Mouse (Mus musculus) heart, adult 18-20 months (tissue): ENCODE measurements around the gene Pde4d. TPM values are rescaled to one million over a fixed set of nuclear protein-coding genes. Genes with fewer than 3 reads are reported as not detected.

Source experiments
- DNase-seq, 2 experiments: peaks; one replicate each; pipeline ENCODE4 v3.0.0; 2021 to 2022; ENCODE audit warnings: mixed read lengths in 1 of 2
- total RNA-seq, 2 experiments: library from RNA; stranded (reverse); gene quantifications; 2 replicates each; pipeline ENCODE4 v1.2.3; 2021

The Pde4d gene
- total RNA-seq, 2 experiments from 2014 or later, result 35.4 to 40.4 TPM

DNA sequence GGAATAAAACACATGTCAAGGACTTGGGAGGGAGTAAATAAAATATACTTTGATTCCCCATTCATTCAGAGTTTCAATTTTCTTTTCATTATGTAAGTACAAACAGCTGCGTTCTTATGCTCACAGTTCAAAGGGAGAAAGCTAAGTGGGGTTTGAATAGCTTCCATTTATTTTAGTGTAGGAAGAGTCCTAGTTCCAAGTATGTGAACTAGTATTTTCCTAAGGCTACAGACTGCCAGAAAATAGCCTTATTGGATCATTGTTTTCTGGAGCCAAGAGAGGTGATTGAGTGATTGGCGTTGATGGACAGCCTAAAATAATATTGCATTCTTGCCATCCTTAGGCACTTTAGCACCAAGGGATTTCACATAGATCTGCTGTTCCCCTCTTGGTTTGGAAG lies 41.1 kb downstream of the Pde4d start:
- DNase-seq, result no peak

DNA sequence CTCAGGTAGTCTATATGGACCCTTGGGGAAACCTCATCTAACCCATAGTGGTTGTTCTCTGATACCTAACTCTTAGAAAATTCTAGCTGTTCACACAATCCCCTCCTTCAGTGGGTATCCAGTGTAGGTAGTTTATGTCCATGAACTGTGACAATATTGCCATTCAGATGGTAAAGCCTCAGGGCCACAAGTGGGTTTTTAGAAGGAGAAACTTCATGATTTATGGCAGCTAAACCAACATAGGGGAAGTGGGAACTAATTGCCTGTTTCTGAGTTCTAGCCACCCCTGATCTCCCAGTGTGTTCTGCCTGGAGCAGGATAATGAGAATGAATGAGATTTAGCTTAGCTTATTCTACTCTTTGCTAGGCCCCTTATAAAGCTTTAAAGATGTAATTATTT lies 43.1 kb downstream of the Pde4d start:
- no peak for DNase-seq

DNA sequence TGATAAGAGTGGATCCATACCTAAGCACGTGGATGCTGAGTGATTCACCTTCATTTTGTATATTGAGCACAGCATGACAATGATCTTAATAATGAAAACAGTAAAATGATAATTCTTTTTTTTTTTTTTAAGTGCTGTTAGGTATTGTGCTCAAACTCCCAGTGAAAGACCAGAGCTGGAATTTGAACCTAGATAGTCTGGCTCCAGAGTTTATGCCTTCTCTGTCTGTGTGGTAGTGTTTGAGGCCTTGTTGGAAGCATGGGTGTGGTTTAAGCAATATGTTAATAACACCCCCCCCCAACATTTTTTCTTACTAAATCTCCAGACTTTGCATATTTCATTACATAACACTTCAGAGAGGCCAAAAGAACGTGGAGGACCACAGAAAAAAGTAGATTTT lies 44.6 kb downstream of the Pde4d start:
- no peak for DNase-seq

DNA sequence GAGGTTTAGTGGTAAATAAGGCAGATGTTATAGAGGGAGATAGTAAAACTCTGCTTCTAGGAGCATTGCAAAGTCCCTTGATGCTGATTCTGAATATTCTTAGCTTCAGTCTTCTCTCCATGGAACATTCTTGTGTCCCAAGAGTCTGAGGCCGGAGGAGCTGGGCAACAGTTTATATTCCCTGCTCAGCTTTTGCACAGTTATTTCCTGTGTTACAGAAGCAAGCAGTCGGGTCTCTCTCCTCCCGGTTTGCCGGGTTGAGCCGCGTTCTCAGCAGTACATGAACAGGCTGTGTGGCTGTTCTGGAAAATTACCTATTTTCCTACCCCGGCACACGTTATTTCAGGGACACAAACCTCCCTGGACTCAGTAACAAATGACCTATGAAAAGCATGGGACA lies 48.0 kb downstream of the Pde4d start:
- no peak for DNase-seq

DNA sequence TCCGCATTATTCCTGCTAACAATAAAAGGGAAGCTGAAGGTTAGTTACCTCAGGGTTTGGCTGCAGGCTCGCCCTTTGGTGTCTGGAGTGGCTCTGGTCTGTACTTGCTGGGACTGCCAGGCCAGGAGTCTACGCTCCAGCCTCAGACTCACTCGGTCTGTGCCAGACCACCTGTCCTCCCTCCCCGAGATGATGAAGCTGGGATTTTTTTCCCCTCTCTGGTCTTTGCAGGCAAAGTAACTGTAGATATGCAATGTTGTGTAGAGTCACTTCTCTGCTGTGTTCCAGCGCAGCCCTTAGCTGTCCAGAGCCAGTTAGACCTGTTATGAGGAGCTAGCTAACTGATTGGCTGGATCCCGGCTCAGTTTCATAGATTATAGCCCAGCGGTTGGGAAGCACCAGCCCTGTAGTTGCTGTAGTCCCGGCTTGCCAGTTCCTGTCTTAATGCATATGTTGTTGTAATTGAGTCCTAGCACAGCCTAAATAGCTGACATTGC lies 48.5 kb downstream of the Pde4d start:
- no peak for DNase-seq

DNA sequence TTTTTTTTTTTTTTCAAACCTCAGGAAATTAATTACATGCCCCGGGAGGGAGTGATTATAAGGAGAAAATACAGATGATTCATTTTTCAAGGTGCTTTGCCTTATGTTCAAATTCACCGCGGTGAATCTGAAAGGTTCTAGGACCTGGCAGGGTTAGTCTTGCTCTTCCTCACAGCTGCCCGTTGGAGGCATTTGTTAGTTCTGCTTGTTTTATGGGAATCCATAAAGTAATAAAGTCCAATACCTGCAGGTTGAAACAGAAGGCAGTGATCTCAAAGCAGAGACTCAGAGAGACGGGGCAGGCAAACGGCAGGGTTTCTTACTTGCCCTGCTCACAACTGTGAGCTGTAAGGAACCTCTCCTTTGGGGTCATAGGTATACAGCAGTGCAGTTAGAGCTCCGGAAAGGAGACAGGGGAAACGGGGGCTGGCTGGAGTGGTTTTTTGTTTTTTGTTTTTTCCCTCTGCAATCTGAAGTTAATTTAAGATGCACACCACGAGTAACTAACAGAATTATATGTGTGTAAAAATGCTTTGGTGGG lies 49.1 kb downstream of the Pde4d start:
- DNase-seq, result peak in 1 of 2 experiments; percentile 12

DNA sequence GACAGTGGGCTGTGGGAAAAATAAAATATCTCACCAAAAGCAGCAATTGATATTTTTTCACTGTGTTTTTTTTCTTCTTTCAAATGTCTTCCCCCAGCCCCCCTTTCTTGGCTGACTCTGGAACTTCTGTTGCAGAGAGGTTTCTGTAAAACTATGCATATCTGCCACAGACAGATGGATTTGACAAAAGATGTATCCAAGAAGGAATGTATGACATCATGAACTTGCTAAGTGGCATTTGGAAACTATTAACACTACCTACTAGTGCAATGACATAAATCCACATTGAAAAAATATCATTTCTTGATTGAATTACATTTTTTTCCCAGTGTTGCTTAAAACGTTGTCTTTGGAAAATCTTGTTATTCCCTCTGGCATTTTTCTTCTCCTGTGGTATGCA lies 51.6 kb downstream of the Pde4d start:
- no peak for DNase-seq

DNA sequence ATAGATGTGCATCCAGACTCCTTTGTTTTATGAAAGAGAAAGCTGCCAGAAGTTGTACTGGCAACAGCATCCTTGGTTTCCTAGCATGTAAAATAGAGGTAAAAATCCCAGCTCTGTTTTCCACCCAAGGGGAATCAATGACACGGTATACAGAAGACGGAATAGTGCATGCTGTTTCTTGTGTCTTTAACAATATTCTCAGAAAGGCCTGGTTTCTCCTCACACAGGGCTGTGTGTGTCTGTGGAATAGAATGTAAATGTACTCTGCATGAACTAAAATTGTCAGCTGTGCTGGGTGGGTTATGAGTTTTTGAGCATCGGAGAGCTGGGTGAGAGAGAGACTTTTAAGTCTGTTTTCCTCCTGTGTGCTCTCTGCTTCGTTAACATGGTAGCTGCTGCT lies 74.8 kb downstream of the Pde4d start:
- no peak for DNase-seq

DNA sequence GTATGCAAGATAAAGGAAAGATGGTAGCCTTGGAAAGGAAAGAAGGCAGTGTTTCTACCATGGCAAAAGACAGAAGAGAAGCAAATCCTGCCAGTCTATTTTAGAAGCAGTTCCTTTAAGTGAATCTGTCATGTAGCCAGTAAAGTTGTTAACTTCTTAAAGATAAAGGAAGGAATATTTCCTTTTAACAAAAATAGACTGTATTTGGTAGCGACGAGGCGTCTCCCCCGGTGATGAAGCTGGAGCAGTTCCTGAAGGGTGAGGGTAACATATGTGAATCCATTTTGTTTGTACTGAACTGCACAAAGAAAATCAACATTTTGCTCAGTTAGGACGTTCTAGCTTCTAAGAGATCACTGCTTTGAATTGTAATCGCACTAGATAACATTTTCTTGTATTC lies 75.2 kb downstream of the Pde4d start:
- DNase-seq, result no peak

DNA sequence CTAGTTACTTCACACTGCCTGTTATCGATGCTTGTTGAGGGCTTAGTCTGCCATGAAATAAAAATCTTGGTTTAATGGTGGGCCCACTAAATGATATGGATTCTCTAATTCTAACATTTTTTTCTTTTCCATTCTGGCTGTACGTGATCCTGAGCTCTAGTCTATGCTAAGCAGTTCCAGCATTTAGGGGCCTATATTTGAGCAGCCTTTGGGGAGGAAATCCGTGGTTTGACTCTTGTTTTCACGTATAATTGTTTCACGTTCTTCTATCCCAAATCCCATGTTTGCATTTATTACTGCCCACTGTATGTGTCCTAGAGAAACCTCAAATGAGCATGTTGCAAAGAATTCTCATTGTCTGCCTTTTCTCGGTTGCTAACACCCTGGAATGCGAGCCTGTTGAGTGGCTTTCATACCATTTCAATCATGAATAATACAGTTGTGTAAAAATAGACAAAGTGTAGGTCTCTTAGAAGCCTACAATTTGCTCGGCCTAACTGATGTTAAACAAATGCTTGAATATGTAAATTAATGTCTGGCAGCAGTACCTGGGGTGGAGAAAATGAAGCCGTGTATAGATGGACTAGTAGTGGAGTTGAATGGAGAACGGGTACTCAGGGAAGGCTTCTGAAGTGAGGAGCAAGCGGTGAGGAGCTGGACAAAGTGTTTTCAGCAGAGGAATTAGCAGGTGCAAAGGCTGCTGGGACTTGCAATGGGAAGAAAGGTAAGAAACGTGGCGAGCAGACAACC lies 76.7 kb downstream of the Pde4d start:
- no peak for DNase-seq

DNA sequence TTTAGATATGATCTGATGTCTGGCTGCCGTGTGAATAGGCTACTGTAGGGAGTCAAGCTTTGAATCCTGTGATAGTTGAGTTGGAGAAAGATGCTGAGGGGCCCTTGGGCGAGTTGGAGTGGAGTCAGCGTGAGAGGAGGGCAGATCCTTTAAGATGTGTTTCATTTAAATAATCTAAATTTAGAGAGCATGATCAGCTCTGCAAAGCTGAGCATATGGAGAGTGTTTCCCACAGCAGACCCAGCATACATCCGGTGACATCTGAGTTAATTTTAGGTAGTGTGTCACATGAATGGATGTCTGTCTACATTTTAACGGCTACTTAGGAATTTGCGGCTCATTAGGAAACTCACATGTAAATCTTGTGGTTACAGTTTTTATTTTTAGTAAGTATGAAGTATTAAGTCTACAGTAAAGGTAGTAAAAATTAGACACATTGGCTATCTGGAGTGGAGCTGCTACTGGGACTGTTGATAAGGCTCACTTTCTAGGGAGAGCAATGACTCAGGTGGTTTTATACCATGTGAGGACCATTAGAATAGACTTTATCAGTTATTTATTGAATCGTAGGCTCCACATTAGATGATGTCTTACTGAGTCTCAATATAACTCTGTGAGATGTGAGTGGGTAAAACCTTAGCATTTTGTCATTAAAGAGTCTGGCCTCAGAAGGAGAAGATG lies 77.5 kb downstream of the Pde4d start:
- DNase-seq, result no peak

DNA sequence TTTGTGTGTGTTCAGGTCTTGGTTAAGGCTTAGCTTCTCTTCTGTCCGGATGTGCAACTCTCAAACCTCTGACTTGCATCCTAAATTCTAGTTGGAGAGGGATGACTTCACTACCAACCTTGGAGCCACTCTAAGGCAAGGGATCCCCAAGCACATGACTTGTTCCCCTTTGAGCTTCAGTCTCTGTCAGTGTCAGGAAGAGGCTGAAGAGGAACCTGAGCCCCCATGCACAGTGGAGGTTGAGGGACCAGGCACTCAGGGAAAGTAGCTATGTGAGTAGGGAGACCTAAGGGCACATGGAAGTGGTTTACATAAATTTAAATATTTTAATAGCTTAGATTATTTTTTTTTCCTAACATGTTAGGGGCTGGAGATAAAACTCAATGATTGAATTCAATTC lies 78.6 kb downstream of the Pde4d start:
- no peak for DNase-seq

DNA sequence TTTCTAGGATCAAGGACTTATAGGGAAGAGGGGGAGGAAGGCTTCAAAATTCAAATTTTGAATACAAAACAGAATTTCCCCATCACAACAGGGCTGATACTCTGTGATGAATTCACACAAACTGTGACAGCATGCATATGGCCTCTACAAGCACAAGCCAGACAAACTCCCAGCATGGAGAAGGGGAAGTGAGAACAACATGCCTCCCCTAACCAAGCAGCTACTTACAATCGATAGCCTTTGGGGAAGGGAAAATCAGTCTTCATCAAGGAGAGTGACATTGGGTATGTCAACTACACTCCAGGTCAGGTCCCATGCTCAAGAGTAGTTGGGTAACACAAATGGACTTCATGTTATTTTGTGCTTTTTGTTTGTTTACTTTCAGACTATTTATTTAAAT lies 83.1 kb downstream of the Pde4d start:
- no peak for DNase-seq

DNA sequence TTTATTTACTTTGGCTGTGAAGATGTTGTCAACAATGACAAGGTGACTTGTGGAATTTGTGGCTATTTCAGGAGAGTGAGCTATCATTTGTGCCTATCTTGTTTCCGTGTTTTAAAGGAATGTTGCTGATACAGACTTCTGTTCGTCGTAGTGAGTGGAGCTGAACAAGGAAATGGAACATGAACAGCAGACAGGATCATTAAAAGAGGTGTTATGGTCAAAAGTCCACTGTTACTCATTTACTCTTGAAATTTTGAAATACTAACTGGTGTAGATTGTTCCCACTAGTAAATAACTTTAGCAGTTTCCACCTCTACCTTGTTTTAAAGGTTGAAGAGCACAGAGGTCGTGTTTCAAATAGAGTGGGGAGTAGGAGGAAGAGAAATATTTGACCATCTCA lies 86.7 kb downstream of the Pde4d start:
- DNase-seq, result no peak

DNA sequence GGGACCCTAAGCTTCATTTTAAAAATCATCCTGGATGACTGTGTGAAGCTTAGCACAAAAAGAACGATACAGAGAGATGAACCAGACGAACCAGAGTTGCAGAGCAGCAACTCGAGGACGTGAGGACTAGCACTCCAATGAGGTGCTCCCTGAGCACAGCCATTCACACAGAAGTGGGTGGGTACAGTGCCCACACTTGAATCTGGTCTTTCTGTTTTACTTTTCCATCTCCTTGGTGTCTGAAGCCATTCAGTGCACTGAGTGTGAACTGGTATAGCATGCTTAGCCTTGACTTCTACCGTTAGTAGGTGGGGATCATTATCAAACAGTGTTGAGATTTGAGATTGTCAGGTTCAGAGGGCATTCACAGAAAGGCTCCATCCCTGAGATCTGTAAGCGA lies 87.2 kb downstream of the Pde4d start:
- no peak for DNase-seq

DNA sequence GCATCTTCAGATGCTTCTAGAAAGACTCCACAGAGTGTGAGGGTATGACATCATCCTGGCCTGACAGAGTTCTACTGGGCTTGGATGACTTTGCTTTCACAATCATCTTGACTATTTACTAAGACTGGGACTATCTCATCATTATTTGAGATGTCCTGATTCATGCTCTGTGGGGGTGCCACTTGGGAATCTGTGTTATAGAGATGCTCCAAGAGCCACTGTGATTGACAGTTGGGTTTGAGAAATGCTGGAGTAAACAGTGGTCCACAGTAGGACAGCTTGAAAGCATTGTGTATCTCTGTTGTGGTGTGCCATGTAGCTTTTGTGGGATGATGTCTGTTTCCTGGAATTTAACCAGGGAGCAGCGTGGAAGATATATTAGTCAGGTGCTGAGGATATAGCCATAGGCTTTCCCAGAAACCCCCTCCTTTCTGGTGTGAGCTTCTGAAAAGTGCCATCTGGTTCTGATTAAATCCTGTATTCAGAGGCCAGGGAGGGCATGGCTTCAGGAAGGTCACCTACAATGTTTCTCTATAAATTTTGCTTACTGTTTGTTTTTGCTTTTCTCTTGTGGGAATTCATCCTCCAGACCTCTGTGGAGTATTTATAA lies 89.1 kb downstream of the Pde4d start:
- DNase-seq, result no peak

DNA sequence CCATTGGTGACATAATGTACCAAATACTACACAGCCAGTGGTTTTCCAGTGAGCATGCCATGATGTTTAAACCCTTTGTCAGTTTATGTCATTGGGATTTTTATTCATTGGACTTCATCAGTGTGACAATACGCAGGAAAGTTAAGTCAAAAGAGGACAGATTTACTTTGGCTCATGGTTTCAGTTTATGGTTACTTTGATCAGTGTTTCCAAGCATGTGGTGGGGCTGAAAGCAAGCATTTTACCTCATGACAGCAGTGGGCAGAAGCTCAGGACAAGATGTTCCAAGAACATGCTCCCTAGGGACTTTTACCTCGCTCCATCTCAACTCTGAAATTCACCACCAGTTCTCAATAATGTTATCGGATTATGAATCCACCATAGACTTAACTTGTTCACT lies 91.7 kb downstream of the Pde4d start:
- no peak for DNase-seq

DNA sequence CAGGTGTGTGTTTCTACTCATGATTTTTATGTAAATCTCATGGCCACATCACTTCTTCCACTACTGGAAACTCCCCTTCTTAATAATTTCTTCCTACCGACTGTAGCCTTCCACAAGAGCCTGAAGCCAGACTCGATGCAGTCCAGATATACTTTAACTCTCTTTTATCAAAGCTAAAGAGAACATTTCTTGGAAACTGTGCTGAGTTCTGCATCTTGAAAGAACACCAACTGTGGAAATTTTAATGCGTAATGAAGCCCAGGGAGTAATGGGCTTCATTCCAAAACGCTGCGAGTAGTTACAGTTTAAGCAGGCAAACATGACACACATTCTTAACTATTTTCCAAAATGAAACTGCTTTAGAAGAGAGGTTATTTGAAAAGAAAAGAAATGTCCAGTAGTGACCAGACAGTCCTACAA lies 92.6 kb downstream of the Pde4d start:
- DNase-seq, result peak; percentile 24 to 39

DNA sequence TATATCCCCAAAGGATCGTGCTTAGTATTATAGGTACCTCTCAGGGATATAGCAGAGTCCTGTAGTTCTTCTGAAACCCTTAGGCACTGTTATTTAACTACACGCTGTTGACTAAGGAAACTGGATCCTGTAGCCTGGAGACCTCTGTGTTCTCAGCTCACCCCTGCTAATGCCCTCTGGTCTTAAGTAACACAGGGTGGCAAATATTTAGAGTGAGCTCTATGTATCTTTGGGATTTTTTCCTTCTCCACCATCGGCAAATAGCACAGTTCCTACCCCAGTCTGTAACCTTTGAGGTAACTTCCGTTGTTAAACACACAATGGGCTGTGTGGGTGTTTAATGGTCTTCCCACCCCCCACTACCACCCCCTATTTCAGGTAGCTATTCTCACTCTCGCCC lies 102.5 kb downstream of the Pde4d start:
- DNase-seq, result no peak

DNA sequence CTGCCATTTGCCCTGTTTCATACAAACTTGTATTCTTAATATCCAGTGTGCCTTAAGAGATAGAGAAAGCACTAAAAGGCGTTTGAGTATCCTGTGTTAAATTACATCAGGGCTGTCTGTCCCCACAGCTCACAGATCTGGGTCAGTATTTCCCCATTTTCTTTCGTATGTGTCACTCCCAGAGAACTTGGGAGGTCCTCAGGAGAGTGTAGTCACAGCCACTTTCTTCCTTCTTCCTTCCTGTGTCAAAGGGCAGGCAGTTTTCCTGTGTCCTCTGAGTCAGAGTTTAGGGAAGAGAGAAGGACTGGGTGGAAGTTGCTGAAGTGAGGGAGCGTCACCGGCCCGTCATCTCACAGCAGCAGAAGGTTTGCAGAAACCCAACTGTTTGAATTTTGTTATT lies 103.2 kb downstream of the Pde4d start:
- DNase-seq, result no peak

DNA sequence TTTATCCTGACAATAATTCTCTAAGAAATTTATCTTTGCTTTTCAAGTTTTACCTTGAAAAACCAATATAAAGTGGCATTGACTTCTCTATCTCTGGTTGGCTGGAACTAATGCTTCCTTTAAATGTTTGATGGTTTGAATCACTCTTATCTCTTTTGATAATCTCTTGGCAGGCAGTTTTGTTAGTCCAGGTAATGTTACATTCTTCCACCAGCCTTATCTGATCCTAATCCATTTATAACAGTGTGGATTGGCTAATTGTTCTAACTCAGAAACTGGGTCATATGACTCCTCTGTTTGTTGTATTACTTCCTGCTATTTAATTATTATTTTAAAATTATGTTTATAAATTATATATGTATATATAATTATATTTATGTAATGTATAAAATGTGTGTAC lies 105.2 kb downstream of the Pde4d start:
- no peak for DNase-seq

DNA sequence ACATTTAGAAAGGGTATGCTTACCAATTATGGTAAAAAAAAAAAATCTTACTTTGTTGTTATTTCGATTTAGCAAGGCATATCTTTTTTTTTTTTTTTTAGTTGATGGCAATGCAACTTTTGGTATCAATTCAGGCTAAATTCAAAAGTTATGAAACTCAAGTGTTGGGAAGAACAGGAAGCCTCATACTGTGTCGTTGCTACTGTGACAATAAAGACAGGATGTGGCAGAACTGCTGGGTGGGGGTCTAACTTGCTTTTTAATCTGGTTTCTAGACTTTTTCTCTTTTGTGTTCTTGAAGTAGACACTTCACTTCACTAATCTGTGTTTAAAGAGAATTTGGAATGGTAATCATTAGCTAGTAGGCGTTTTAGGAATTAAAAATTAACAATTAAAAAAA lies 147.2 kb downstream of the Pde4d start:
- no peak for DNase-seq

DNA sequence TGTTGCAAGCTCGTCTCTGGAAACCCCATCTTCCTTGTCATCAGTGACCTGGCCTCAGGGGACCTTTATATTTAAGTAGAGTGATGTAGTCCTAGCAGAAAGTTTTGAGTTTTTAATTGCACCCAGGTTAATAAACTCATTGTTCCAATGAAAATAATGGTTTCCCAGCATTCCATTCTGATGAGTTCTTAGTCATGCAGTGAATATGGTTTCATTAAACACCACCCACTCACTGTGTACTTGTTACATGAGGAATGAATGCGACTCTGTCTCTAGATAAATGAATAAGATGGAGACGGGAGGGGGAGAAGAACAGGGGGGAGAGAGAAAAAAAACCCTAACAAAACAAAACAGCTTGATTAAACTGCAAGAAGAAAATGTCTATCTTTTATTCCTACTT lies 148.9 kb downstream of the Pde4d start:
- DNase-seq, result no peak
